Mouse (Mus musculus) liver (tissue): ENCODE measurements around the gene Ninl.

Experiments
- DNase-seq: peaks from one replicate; pipeline ENCODE4 v3.0.0-alpha.2; 2020; ENCODE audit warnings: mixed read lengths

Ninl gene

DNA sequence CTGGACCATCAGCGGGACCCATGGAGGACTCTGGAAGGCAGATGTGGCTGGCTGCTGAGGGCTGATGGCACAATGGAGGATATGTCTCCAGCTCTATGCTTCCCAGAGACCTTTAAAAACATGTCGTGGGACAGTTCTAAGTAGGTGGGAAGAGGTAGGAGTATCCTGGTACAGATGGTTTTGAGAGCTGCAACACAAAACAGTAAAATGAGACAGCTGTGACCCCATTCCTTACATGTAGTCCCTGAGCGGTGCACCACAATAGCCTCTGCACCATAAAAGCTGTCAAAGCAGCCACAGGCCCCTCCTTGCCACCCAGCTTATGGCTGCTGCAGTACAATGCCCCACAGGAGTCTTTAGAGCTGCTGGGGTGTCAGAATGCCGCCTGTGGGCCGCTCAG is 41.6 kb downstream of the Ninl start:
- DNase-seq, result no peak

DNA sequence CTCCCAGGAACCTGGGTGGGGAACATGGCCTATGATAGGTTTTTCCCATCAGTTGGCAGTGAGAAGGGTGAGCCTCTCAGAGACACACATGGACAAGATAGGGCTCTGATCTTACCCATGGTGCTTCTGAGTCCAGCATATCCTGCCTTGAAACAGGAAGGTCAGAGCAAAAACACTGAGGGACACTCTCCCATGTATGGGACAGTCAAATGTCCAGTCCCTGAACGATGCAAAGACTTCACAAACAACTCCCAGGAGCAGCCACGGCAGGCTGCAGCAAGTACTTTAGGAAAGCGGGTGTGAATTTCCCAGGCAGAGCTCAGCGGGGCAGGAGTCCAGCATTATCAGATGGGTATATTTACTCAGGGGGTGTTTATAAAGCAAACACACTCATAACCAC is 43.9 kb downstream of the Ninl start:
- no peak for DNase-seq

DNA sequence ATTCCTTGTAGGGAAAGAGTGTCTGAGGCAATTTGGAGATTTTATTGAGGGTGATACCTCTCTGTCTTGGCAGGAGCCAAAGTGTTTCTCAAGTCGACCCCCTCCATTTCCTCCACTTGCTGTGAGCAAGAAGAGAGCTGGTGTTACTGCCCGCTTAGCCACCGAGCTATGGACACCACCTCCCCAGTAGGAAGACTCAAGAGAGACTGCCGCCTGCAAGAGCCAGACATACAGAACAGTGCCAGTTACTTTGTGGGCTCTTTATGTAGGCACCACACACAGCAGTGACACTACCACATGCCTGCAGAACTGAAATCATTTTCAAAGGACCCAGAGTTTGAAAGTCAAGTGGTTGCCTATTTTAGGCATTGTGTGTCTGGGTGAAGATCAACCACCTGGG is 48.1 kb downstream of the Ninl start:
- no peak for DNase-seq

DNA sequence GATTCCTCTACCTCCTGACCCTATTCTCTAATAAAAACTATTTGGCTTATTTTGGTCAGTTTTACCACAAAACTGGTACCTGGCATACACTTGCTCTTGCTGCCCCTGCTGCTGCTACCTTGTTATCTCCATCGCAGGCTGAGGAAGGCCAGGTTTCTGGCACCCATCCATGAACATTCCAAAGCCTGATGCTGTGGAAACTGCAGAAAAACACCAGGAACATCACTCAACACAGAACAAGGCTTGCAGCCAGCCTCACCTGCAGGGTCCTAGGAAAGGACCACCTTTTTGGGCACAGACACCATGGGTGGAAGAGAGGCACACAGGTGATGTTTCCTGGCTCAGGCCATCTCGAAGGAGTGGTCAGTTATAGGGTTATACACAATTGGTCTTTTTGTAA is 48.7 kb downstream of the Ninl start:
- no peak for DNase-seq

DNA sequence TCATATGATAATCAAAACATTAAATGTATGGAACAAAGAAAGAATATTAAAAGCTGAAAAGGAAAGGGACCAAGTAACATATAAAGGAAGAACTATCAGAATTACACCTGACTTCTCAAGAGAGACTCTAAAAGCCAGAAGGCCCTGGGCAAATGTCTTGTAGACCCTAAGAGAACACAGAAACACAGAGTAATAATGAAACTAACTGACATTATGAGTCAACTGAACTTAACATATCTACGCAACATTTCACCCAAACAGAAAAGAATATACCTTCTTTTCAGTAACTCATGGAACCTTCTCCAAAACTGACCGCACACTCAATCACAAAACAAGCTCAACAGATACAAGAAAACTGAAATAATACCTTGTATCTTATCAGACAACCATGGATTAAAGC is 53.8 kb downstream of the Ninl start:
- no peak for DNase-seq

DNA sequence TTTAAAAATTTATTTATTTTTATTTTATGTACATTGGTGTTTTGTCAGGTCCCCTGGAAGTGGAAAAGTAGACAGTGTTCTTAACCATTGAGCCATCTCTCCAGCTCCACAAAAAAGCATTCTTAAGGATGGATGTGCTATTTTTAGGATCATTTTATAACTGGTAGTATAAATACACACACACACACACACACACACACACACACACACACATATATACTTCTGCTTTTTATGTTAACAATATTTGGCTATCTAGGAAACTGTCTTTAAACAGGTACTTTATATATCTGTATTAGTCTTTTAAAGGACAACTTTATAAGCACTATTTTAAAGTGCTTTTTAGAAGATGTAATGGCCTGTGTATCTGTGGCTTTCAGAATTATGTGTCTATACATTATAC is 57.1 kb downstream of the Ninl start:
- DNase-seq, result no peak

DNA sequence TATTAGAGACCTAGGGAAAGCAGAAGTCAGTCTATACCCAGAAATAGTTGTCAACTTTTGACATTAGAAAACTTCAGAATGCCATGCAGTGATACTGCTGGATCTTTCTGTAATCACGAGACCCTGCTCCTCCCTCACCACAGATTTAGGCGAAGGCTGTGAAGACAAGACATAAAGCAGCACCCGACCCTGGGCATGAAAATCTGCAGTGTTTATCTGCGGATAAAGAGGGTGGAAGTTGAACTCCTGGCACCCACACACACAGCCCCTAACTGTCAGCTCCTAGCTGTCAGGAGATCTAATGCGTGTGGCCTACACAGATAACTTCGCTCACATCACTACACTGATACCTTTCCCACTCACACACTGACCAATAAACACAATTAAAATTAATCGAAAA is 57.7 kb downstream of the Ninl start:
- peak; percentile 46 for DNase-seq

DNA sequence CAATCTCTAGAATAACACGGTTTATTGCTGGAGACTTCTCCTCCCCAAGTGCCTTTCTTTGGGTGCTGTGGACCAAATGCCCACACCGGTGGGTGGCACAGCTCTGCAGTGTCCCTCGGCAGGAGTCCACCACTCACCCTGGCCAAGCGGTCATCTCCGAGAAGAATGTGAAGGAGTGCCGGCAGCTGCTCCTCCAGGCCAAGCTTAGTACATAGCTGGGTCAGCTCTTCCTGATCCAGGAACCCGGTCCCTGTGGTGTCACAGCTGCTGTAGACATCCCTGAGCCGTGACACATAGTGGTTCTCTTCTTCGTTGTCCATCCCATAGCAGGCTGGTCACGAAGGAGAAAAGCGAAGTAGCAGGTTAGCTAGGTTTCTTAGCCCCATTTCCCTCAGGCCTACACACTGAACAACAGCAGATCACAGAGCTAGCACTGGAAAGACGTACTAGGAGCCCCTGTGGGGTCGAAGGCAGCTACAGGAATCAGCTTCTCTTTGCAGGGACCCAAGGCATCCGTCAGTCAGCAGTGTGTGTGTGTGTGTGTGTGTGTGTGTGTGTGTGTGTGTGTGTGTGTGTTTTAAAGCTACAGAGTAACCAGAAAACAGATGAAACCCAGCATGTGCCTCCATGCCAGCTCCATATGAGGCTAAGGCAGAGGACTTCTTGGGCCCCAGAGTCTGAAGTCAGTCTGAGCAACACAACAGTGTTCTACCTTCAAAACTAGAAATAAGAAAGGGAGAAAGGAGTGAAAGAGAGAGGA is 59.1 kb downstream of the Ninl start:
- DNase-seq, result peak; percentile 2

DNA sequence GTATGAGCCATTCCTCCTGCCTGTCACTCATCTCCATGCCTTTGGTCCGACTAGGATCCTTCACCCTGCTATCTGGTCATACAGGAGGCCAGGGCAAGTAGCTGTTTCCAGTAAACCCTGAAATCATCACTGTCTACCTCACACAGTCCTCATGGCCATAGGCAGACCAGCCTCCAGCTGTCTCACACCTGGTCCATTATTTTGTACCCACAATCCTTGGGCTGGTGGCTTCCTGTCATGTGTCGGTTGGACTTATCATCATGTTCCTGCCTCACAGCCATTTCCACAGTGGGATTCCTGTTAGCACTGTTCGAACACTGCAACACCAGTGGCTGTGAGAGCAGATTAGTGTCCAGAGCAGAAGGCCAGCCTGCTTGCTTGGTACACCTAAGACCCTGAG is 60.4 kb downstream of the Ninl start:
- DNase-seq, result peak; percentile 1

DNA sequence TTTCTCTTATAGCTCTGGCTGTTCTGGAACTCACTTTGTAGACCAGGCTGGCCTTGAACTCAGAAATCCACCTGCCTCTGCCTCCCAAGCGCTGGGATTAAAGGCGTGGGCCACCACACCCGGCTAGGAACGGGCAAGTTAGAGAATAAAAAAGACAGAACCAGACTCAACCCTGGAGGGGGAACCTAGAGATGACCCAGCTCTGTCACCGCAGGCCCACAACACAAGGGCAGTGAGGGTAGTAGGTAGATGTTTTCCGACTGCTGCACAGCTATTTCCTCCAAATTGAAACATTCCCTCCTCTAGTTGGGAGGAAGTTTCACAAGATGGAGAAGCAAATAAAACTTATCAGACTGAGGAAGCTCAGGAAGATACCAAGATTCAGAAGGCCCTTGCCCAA is 61.5 kb downstream of the Ninl start:
- DNase-seq, result peak; percentile 2

DNA sequence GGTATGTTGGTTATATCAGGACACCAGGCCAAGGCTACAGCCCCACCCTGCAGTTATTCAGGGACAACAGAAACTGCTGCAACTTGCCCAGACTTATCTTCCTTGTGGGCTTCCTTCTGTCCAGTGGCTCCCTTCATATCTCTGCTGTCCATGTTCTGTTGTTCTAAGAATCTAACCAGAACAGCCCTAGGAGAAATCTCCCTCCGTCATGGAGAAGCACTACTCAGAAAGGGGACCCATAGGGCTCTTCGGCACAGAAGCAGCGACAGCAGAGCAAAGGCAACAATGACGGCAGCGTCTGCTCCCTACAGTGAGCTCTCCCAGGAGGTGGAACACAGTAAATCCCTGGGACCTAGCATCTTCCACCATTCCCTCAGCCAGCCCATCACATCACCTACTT is 62.3 kb downstream of the Ninl start:
- peak; percentile 66 for DNase-seq

DNA sequence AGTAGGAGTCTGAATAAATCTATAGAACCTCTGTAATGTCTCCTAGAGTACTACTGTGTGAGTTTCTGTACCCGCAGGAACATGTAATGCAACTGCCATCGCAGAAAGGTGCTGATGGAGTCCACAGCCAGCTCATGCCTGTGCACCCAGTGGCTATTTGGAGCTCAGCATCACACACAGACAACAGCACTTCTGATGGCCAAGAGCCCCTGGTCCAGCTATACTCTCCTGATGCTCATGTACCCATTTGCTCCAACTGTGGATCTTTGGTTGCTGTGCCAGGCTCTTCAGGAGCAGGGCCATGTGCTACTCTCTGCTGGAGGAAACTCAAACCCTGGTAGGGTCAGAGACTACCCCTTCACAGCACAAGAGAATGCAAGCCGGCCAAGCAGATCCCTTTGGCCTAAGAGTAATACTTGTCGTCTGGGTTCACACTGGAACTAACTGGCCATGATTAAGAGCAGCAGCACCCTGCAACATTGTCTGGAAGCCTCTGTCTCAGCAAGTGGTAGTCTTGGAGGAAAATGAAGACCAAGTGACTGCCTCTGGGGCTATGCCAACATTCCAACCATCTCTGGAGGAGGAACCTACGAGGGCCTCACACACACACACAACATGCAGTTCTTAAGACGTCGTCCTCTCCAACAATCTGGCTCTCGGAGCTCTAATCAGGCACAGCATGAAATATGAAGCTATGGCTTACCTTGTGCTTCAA is 65.6 kb downstream of the Ninl start:
- peak; percentile 1 for DNase-seq

DNA sequence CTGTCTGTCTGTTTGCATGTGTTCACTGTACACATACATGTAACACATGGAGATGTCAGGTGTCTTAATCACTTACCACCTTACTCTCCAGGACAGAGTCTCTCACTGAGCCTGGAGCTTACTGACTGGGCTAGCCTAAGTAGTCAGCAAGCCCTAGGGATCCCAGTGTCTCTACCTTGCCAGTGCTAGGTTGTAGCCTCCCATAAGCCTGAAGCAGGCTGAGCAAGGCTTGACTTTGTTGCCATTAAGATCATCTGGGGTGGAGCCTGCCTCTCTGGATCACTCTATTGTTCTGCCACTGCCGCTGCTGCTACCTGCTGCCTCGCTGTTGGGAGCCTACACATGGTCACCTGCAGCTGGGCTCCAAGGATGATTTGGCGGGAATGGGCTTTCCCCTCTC is 66.5 kb downstream of the Ninl start:
- peak; percentile 1 for DNase-seq

DNA sequence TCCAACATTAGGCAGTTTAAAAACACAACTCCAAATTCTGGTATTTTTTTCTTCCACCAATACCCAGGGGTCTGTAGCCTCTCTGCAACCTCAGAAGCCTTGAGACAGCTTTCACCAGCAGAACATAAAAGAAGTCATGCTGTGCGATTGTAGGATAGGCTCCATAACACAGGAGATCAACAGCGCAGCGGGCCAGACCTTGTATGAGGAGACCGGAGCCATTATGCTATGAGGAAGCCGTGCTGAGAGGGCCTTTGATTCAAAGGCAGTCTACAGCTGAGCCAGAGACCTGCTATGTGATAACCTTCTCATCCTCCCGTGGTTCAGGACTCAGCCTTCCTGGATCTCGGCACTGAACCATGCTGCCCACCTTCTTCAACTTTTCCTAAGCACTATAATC is 67.3 kb downstream of the Ninl start:
- peak; percentile 2 for DNase-seq

DNA sequence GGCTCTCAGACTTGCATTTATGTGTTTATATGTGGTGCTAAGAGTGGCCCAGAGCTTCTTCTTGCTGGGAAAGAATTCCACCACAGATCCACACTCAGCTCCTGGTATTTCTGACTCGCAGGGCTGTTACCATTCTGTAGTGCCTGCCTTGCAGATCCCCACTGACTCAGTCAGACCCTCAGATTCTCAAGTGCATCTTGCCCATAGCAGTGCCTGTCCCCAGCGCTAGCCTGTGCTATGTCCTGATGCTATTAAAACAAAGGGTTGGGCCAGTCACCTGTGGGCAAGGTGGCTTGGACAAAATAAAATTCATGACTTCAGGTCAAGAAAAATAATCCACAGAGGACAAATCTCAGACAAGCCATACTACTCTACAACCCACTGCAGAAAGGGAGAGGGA is 70.0 kb downstream of the Ninl start:
- DNase-seq, result peak; percentile 1

DNA sequence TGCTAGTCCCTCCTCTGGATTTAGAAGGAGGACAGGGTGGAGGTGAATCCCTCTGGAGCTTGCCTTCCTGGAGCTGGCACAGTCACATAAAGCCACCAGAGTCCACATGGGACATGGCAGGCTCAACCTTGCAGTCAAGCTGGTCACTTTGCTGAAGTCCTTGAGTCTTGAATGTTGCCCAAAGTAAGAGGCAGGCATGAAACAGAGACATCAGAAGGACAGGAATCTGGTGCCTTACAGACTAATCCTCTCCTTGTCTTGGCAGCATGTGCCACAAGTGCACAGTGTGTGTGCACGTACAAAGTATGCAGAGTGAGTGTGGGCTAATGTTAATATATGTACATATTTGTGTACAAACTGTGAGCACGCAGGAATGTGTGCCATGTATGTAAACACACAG is 71.7 kb downstream of the Ninl start:
- DNase-seq, result peak; percentile 1

DNA sequence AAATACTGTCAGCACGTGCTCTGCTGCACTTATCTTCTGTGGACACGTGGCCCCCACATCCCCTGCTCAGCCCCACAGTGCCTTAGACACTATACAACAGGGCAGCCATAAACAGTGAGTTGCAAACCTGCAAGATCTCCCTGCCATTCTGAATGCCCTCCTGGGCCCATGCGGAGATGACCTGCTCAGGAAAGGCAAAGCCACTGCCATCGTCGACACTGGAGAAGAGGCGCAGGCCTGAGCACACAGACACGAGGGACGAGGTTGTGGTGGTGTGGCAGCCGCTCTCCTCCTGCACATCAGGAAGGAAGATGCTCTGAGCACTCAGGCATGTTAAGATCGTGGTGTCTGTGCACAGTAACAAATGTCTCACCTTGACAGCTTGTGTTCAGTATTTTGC is 73.2 kb downstream of the Ninl start:
- peak; percentile 1 for DNase-seq

DNA sequence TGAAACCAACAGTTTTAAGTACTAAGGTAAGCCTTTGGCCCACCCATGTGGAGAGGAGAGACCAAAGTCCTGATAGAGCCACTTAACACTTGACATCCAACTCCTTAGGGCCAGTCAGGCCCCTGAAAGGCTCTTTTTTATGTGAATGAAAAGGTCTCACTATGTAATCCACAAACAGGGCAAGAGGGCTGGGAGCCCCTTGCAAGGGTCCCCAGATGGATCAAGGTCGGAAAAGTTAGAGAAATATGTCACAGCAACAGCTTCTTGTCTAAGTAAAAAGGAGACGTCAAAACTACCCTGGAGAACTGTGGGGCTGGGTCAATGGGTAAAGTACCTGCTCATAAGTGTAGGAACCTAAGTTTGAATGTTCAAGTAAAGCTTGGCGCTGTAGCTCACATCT is 74.5 kb downstream of the Ninl start:
- DNase-seq, result no peak

DNA sequence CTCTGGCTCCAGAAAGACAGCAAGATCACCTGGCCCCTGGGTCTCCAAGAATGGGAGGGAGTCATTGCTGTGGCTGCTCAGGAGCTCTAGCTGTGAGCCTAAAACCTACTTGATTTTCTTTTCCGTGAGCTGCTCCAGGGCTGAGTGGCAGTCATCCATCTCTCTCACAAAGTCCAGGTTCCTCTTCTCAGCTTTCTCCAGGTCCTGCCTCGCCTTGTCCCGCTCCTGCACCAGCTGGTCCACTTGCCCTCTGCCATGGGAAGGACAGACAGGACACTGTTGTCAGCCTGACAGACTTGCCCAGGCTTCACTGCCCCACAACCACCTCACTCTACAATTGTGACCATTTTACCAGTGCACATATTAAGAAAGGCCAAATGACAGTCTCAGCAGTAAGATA is 75.9 kb downstream of the Ninl start:
- DNase-seq, result peak; percentile 1

DNA sequence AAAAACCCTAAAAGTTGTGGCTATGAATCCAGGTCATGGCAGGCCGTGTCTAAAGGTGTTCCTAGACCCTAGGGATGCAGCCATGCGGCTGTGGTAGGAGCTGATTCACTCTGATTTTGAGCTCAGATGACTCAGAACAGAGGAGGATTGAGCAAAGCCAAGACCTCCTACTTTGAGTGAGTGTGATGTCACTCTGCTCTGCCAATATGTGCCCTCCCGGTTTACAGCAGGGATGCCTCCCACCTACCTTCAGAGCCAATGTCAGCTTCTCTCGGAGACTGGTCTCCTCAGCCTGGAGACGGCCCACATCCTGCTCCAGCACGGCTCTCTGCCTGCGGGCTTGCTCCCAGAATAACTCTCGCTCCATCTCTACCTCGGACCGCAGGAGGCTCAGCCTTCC is 79.7 kb downstream of the Ninl start:
- no peak for DNase-seq

DNA sequence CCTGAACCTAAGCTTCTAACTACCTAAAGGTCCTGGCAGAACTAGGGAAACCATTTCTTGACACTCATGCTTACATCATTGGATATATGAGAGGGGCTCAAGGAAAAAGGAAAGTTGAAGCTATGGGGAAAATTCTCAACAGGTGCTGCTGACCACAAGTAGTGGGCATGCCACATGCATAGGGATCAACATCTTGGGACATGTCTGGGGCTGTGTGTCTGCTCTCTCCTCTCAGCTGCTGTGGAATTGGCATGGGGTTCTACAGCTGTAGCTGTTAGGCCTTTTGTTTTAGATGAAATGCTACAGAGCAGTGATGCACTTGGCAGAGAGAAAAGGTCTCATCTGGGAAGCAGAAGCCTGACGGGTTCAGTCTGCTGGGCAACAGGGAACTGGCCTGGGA is 83.3 kb downstream of the Ninl start:
- DNase-seq, result no peak

DNA sequence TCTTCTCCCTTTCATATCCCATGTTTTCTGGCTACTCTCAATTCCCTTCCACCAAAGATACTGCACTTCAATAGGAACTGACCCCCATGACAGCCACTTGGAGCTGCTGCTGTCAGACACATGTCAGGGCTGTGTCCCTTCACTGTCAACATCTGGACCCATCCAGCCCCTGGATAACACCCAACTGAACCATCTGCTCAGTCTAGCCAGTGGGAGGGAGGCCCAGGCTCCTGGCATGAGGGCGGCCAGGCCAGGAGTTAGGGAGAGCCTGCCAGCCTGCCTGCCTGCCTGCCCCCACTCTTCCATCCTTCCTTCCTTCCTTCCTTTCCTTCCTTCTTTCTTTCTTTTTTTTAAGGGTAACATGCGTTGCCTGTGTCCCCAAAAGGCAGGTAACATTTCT is 88.0 kb downstream of the Ninl start:
- DNase-seq, result no peak

DNA sequence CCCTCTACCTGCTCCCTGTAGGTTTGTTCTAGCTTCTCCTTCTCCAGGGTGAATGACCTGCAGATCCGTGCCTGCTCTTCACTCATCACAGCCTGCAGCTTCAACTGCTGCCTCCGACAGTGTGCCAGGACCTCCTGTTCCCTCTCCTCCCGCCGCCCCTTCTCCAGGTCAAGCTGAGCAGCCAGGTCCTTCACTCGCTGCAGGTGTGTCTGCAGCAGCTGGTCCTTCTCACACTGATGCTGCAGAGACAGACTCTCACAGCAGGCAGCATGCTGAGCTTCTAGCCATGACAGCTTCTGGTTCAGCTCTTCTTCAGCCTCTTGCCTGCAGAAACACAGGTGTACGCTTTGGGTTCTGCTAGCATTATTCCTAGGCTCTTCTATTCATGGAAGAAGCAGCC is 89.1 kb downstream of the Ninl start:
- no peak for DNase-seq

DNA sequence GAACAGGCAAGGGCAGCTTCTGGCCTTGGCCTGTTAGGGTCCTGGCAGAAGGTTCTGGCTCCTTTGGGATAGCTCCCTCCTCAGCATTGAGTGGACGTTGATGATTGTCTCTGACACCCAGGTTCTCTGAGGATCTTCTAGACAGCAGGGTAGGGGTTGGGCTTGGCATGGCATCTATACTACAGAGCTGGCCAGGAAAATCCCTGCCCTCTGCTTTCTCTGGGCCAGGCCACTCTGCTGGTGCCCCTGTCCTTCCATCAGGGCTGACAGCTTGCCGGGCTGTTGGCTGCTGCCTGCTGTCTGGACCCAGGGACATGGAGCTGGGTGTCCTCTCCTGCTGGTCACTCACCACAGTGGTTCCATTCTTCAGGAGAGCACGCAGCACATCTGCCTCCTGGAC is 89.5 kb downstream of the Ninl start:
- DNase-seq, result no peak

DNA sequence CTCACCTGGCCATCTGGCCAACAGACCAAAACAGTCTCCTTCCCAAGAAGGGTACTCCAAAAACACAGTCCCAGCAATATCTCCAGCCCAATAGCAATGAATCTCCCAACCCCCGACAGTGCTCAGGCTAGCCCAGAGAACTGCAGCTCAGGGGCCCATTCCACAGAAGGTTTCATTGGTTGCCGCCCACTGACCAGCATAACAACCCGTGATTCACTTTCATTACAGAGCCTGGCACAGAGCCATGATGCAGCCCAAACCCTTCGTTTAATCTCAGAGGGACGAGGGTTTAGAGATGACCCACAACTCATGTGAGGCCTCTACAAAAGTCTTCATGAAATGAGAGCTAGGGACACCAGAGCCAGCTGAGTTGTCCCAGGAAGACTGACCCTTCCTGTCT is 90.4 kb downstream of the Ninl start:
- no peak for DNase-seq
